Mouse (Mus musculus): ENCODE results near the gene Emc1.

Gene Emc1

DNA sequence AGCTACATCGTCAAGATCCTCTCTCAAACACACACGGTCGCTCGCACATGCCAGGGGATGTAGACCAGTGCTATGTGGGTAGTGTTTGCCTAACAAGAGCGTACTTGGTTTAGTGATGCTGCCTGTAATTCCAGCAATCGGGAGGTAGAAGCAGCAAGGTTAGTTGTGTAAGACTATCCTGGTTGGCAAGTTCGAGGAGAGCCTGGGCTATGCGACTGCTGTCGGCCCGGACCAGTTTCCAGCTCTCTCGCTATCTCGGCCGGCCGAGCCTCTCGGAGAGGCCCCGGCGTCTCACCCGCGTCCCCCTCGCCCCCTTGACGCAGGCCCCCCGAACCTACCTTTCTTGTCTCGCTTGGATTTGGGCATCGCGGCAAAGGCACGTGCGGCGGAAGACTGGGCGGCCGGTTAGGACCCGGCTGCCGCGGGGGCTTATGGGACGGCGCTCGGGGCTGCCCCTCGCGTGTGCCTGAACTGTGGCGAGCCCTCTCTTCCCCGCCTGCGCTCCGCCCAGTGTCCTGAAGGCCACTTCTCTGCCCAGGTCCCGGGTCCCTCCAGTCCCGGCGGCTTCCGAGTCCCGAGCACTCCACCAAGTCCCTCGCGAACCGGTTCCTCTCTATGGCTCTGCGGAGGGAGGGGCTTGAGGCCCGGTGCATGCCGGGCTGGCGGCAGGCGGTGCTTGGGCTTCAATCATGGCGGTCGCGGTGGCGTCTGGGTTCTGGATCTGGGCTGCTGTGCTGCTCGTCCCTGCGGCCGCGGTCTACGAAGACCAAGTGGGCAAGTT lies at the start of gene Emc1, which contains the start of the genes Mrto4 and Ubr4:
Gene Emc1 (plus strand): TSS at position 657 of the 781 bp plus-strand sequence.
Gene Mrto4 (minus strand): TSS at position 646 of the 781 bp plus-strand sequence.
Gene Ubr4 (plus strand): TSS at position 679 of the 781 bp plus-strand sequence.
- DNase-seq (ENCODE audit: low spot score), result peak; percentile 83

DNA sequence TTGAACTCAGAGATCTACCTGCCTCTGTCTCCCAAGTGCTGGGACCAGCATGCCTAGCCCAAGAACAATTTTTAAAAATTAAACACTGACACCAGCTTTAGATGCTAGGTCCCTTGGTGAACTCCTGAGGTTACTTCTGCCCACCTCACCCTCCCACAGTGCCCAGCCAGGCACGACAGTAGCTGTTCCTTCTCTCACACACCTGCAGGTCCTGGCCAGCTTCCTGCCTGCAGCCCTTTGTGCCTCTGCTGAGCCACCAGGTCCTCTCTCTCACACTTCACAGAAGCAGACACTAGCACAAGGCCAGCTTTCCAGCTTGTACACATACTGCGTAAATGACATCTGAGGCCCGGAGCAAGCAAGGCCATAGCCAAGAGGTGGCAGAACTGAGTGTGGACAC lies 46.9 kb upstream of the Emc1 start:
- DNase-seq (ENCODE audit: low spot score), result no peak

DNA sequence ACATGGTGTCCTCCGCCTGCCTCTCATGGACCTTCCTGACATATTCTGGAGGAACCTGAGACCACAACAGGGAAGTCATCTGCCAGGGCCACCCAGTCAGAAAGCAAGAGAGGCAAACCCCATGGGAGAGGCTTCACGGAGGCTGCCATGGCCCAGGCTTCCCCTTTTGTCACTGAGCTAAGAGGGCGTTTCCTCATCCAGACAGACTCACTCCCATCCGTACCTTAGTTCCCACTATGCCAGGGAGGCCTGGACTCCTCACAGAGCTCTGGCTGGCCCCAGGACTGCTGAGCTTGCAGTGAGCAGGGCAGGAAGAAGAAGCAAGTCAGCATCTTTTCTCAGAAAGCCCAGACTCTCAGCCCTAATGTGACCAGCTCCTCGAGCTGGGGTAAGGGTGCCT lies 44.5 kb upstream of the Emc1 start:
- peak; percentile 45 for DNase-seq (ENCODE audit: low spot score)

DNA sequence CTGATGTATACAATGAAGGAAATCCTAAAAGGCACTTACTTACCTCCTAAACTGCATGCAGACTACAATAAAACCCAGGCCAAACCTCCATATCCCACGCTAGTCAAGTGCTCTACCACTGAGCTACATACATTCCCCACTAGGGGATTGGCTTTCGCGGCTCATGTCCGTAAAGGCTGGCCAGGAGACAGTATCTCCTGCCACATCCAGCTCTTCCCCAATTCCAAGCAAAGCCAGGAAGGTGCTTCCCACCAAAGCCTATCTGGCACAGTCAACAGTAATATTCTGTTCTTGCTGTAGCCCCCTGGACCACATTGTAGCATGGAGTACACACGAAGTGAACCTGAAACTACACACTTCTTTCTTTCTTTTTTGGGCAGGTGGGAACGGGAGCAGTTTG lies 42.7 kb upstream of the Emc1 start:
- no peak for DNase-seq (ENCODE audit: low spot score)

DNA sequence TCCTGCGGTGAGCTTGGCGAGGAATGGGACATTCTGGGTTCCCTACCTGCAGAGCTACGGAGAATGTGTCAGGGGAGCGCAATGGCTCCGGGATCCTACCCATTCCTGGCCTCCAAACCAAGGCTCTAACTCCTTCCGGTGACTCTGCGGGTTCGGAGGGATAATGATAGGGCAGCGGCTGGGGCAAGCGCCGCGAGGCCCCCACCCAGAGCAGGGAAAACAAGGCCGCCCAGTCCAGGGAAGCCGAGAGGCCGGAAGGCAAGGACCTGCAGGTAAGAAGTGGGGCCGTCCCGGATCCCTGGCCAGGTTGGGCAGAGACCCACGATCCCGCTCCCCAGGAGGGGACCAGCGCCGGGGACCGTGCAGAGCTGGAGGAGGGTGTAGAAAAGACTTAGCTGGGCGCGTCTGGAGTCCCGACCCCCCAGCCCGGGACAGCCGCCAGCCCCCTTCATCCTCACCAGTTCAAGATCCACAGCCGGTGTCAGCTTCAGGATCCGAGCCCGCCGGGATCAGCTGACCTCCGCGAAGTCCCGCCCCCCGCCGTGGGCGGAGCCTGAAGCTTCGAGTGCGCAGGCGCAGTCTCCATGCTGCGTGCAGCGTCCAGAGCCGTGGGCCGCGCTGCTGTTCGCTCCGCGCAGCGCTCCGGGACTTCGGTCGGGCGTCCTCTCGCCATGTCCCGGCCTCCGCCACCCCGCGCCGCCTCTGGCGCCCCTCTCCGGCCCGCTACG lies 42.1 kb upstream of the Emc1 start, which contains the start of the genes Pqlc2 and Akr7a5:
Gene Pqlc2 (minus strand): TSS at position 538 of the 728 bp plus-strand sequence.
Gene Akr7a5 (plus strand): TSS at position 574 of the 728 bp plus-strand sequence.
- DNase-seq (ENCODE audit: low spot score), result peak; percentile 97

DNA sequence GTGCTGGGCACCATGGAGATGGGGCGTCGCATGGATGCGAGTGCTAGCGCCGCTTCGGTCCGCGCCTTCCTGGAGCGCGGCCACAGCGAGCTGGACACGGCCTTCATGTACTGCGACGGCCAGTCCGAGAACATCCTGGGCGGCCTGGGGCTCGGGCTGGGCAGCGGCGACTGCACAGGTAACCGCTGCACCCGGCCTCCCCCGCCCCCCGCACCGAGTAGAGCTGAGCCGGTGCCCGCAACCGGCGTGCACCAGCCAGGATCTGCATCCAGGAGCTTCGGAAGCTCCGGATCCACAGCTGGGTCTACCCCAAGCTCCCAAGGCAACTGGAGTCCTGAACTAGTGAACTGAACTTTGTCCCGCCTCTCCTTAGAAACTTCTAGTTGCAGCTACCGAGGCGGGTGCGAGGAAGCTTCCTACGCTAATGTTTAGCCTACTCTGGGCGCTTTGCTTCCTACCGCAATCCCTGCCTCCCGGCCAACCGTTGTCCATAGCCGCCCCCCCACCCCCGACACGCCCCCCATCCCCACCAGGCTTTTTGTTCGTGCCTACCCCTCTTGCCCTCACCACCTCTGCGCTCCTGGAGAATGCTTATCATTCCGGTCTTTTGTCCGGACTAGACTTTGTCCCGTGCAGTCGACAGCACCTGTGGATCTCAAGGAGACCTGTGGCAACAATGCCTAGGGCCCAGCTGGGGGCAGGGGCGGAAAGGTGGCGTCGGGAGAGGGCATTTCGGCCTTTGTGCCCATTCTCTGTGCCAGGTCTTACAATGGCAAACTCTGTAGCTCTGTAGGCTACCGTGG lies 41.3 kb upstream of the Emc1 start:
- DNase-seq (ENCODE audit: low spot score), result no peak

DNA sequence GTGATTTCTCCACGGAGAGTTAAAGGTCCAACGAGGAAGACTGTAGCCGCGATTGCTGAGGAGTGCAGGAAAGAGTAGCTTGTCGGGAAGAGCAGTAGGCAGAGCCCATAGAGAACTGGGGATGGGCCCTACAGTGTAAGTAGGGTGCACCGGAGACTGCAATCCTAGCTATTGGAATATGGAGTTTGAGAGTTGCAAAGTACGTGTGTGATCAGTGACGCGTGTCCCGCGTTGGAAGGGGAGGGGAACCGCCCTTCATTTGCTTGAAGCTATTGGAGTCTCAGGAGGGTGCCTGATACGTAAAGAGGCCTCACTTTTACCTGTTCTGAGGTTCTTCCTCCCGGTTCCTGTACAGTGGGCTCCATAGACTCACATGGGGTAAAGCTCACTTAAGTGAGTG lies 40.7 kb upstream of the Emc1 start:
- no peak for DNase-seq (ENCODE audit: low spot score)

DNA sequence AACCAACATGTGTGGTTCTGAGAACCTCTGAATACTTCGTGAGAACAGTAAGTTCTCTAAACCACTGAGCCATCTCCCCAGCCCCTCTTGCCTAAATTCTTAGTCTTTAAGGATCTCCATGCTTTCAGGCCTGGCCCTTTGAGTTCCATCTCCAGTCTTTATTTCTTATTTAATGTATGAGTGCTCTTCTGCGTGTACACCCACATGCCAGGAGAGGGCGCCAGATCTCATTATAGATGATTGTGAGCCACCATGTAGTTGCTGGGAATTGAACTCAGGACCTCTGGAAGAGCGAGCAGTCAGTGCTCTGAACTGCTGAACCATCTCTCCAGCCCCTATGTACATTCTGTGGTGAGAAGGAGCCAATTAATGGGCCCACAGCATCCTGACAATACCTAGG lies 39.8 kb upstream of the Emc1 start:
- DNase-seq (ENCODE audit: low spot score), result peak; percentile 38

DNA sequence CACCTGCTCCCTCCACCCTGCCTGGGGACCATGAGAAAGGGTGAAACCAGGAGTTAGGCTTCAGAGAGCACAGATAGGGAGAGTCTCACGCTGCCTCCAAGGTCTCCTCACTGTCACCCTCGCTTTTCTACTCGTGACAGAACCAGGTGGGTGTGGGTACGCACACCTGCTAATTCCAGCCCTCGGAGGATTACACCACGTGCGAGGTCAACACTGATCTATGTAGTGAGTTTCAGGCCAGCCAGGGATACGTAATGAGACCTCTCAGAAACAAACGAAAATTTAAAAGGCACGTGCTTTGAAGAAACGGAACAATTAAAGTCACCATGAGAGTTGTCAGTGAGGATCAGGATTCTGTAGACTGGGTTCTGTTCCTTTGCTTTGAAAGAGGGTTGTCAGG lies 33.9 kb upstream of the Emc1 start:
- DNase-seq (ENCODE audit: low spot score), result no peak

DNA sequence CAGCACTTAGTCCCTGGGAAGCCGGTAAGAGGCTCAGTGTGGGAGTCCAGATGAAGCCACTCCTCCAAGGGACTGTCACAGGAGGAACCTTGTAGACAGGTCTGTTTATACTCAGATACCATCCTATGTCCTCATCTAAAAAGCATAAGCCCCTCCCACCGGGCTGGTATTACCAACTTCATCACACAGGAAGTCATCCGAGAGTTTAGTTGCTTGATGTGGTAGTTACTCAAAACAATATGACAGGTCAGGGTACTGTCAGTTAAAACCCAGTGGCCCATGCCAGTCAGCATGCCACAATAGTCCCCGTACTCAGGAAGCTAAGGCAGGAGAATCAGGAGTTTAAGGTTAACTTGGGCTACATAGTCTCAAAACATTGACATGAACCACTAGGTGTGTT lies 32.6 kb upstream of the Emc1 start:
- DNase-seq (ENCODE audit: low spot score), result no peak

DNA sequence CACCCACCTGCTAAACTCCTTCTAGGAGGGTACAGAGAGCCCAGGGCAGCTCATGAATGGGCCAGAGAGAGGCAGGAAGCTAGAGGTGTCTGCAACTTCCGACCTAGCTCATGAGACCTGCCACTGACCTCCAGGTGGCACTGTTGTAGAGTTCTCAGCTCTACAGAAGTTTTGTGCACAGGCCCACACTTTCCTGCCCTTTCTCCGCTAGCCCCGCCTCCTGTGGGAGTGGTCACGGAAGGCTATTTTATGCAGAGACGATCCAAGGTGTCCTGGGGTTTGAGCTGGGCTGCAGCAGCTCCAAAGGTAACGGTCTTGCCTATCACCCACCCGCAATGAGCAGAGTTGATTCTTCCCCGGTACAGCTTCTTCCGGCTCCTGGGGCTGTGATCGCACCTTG lies 21.8 kb upstream of the Emc1 start:
- DNase-seq (ENCODE audit: low spot score), result peak; percentile 86

DNA sequence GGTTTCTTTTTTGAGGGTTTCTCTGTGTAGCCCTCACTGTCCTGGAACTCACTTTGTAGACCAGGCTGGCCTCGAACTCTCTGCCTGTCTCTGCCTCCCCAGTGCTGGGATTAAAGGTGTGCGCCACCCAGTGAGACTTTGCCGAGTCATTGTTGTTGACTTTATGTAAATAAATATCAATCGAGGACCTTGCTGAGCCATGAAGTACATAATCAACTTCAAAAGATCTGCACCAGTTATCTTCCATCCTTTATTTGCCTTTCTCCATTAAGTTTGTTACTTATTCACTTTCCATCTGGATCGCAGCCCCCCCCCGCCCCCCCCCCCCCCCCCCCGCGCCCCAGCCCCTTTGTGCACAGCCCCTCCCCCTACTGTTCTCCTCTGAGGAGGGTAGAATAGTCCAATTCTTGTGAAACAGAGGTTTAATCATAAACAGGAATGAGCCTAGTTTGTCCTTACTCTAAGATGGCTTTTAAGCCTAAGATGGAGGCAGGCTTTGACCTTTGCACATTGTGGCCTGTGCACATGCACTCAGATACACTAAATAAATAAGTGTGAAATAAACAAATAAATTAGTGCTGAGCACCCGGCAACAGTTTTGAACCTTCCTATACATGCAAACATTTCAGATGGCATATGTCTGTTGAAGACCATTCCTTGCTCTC lies 17.6 kb upstream of the Emc1 start:
- DNase-seq (ENCODE audit: low spot score), result no peak

DNA sequence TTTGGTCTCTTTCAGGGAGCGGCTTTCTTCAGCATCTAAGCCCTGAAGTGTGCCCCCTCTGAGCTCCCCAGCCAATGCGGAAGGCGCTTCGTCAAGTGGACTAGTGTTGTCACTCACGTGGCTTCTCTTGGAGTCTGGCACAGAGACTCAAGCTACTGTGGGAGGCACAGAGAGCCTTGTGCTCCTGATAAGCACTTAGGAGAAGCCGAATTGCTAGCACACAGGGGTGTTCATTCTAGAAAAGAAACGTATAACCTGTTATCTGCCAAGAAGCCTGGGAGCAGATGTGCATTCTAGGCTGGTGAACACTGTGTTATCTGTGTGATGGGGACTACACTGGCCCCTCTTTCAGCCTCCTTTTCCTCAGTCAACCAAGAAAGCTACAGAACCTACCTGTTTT lies 16.9 kb upstream of the Emc1 start:
- DNase-seq (ENCODE audit: low spot score), result no peak

DNA sequence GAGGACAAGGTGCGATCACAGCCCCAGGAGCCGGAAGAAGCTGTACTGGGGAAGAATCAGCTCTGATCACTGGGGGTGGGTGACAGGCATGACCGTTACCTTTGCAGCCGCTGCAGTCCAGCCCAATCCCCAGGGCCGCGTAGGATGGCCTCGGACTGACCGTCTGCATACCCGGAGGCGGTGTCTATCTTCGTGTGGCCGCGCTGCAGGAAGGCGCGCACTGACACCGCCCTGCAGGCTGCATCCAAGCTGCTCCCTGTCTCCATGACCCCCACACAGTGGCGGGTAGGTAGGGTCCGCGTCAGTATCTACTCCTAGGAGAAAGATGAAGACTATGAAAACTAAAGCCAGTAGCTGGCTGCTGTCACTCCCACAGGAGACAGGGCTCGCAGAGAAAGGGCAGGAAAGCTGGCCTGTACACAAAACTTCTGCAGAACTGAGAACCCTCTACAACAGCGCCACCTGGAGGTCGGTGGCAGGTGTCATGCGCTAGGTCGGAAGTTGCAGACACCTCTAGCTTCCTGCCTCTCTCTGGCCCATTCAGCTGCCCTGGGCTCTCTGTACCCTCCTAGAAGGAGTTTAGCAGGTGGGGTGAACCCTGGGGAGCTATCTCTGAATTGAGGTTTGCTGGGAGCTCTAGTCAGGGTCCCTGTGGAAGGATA lies 15.4 kb upstream of the Emc1 start:
- DNase-seq (ENCODE audit: low spot score), result peak; percentile 77

DNA sequence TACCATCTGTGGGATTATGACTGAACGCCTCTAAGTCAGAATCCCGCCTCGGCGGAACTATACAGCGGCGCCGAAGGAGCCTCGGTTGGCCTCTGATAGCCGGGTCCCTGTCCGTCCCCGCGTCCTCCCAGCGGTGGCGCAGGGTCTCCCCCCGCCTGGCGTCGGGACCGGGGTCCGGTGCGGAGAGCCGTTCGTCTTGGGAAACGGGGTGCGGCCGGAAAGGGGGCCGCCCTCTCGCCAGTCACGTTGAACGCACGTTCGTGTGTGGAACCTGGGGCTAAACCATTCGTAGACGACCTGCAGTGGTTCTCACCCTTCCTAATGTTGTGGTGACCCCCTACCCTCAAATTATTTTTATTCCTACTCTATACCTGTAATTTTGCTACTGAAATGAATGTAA lies 14.2 kb upstream of the Emc1 start:
- no peak for DNase-seq (ENCODE audit: low spot score)

DNA sequence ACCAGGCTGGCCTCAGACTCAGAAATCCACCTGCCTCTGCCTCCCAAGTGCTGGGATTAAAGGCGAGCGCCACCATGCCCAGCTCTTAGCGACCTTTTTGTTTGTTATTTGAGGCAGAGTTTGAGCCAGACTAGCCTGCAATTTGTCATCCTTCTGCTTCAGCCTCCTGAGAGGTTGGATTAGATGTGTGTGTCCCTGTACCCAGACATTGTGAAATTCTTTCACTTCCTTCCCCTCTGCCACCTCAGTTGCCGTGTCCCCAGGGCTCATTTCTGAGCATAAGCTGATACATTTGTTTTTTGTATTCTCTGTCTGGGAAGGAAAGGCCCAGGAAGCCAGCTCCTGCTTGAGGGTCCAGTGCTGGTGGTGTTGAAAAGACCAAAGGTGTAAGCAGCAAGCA lies 11.6 kb upstream of the Emc1 start:
- DNase-seq (ENCODE audit: low spot score), result no peak

DNA sequence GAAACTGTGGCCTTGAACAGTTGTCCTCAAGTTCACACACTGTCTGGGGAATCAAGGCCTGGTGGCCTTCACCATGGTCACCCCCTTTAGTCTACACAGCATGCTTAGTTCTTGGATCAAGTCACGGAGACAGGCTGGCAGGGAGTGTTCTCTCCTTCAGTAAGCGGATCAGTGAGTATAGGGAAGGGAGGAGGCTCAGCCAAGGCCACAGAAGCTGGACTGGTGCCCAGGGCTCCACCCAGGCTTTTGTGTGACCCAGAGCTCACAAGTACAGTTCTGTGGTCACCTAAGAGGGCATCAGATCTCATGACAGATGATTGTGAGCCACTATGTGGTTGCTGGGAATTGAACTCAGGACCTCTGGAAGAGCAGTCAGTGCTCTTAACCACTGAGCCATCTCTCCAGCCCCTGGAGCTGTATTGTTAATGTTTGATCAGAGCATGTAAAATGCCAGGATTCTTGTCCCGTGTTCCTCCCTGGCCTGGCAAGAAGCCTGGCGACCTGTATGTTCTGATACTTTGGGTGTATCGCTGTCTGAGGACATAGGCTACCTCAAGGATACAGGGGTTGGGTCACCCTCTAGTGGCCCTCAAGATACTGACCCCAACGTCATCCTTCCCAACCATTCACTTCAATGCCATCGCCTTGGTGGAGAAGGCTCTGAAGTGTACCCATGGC lies 10.7 kb upstream of the Emc1 start:
- DNase-seq (ENCODE audit: low spot score), result peak; percentile 12

DNA sequence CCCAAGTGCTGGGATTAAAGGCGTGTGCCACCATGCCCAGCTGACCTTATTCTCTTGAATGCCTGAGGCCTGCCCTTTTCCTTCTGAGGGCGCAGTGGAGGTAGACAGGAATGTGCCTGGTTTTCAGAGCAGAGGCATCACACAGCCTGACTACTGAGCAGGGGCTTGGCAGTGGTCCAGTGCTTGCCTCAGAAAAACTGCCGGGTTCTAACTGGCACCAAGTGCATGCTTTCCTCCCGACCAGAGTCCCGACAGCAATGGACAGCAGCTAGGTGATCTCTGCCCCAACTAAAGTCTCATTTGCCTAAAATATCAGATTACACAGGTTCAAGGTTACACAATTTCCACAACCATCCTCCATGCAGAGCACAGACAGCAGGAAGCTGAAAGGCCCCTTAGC lies 8.7 kb upstream of the Emc1 start:
- DNase-seq (ENCODE audit: low spot score), result no peak

DNA sequence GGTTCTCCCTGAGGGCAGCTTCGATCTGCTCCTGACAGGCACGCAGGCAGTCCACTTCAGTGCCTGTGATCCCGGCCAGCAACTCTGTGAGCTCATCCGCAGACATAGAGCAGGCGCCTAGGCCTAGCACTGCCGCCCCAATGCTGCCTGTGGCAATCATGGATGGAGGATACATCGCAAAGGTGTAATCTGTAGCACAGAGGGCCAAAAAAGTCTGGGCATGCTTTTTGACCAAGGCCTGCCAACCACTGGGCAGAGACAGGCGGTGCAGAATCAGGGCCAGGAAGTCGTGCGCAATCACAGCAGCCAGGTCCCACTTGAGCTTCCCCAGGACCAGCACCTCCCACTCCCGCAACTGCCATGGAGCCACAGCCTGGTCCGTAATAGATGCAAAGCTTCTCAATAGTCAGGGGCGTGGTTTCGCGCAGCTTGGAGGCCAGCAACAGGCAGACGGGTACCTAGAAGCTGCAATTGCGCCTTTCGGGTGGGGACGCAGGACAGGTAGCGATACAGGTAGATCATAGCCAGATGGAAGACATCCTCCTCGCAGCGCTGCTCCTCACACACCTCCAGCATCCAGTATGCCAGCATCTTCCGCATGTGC lies 6.9 kb upstream of the Emc1 start:
- no peak for DNase-seq (ENCODE audit: low spot score)

DNA sequence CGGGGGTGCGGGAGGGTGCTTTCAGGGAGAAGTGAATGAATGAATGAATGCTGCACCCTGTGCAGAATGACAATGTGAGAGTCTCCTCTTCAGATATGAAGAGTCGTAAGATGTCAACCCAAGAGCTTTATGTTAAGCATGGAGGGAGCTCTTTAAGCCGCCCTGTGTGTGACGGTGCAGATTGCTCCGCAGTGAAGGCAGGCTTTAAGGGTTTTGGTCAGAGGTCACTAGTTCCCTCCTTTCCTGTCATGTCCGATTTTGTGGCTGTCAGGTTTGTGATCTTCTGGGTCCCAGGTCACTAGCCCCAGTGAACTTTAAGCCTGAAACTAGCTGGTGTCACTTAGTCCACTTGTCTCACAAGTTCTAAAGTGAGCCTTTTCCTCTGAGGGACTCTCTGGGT lies 445 bp downstream of the Emc1 start:
- DNase-seq (ENCODE audit: low spot score), result no peak

Data from lung, postnatal 25 days (tissue).